Mouse (Mus musculus) limb, embryonic 13.5 days (tissue): ENCODE measurements around the gene Pde10a. TPM values are rescaled to one million over a fixed set of nuclear protein-coding genes. Genes with fewer than 3 reads are reported as not detected.

Source experiments
- ATAC-seq: fragments of 200-750 bp; cut with Nextera tagmentation; 2 replicates; pipeline ENCODE4 v1.8.0; 2017; ENCODE audit warnings: low read depth, moderate number of reproducible peaks, moderate TSS enrichment; ENCODE audit not compliant: low FRiP score
- H3K27ac ChIP-seq: fragments of 300-500 bp; sonication (generic); 2 replicates; pipeline ENCODE4 v1.5.1; 2015; ENCODE audit warnings: inconsistent platforms, mild to moderate bottlenecking, moderate library complexity
- H3K27me3 ChIP-seq: fragments of 300-500 bp; sonication (generic); 2 replicates; pipeline ENCODE4 v1.6.1; 2015; ENCODE audit warnings: mild to moderate bottlenecking, inconsistent platforms
- H3K36me3 ChIP-seq: fragments of 300-500 bp; sonication (generic); 2 replicates; pipeline ENCODE4 v1.6.1; 2015; ENCODE audit warnings: inconsistent platforms, mild to moderate bottlenecking, moderate library complexity
- H3K4me1 ChIP-seq: fragments of 300-500 bp; sonication (generic); 2 replicates; pipeline ENCODE4 v1.6.1; 2015; ENCODE audit warnings: inconsistent platforms
- H3K4me2 ChIP-seq: fragments of 300-500 bp; sonication (generic); replicated peaks from 2 replicates; pipeline ENCODE4 v1.6.1; 2015; ENCODE audit warnings: inconsistent platforms, mild to moderate bottlenecking, moderate library complexity
- H3K4me3 ChIP-seq: fragments of 300-500 bp; sonication (generic); 2 replicates; pipeline ENCODE4 v1.5.1; 2015; ENCODE audit warnings: moderate library complexity, mild to moderate bottlenecking, inconsistent platforms
- H3K9ac ChIP-seq: fragments of 300-500 bp; sonication (generic); 2 replicates; pipeline ENCODE4 v1.6.1; 2015; ENCODE audit warnings: mild to moderate bottlenecking, inconsistent platforms
- H3K9me3 ChIP-seq: fragments of 300-500 bp; sonication (generic); 2 replicates; pipeline ENCODE4 v1.6.1; 2016; ENCODE audit warnings: inconsistent platforms
- WGBS: fragments of 180-500 bp; shearing (Covaris S2); methylation state at CpG from one replicate; pipeline ENCODE4 v1.1.7; 2015; 5-methylcytosine and 5-hydroxymethylcytosine counted together
- polyA plus RNA-seq: library from polyadenylated mRNA; unstranded; fragments of >200 nt; fragmentation: Nextera tagmentation; extraction: Ambion mirVana; gene quantifications from 2 replicates; pipeline ENCODE4 v1.2.1, GENCODE M21; 2015

Pde10a gene
- polyA plus RNA-seq, 1 experiment from 2014 or later: 2.4 TPM

DNA sequence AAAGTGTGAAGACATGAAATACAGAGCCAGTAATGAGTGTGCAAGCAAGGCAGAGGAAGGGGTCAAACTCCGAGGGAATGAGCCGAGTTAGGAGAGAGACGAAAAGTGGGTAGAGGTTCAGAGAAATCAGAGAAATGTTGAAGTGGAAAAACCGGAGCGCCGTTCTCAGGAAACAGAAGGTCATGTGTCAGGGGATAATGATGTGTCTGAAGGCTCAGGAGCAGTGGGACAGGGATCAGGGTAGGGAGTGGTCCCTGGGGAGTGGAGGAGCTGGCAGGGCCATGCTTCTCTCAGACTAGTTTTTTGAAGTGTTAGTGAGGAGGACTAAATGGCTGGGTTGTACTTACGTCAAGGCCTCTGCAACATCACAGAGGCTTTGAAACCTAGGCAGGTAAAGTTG is 345.7 kb downstream of the Pde10a start:
- Histone ChIP-seq H3K4me2 (no peak overlapping the region), H3K4me3 (no peak overlapping the region), H3K9me3 (no peaks in the 10 kb centered on the region), H3K27ac (no peak overlapping the region), H3K27me3 (no peaks in the 10 kb centered on the region), H3K36me3 (no peaks in the 10 kb centered on the region), H3K9ac (no peak overlapping the region), H3K4me1 (peaks cover 16% of the 10 kb centered on the region)
- 52% methylated on average over 7 of the region's 7 CpGs for WGBS
- no peak for ATAC-seq

DNA sequence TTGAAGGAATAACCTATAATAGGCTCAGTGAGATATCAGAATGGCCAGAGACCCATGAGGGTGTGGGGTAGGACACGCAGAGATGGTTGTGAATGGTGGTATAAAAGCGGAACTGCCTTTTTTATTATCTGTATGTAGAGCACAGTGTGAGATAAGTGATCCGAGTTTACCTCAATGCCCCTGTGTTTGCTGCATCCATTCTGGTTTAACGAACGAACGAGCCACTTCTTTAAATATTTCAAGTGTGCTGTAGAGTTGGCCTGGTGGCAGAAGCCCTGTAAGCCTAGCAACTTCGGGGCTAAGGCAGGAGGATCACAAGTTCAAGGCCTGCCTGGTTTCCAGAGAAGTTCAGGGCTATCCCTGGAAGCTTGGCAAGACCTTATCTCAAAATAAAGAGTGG is 346.2 kb downstream of the Pde10a start:
- Histone ChIP-seq H3K4me3 (no peak overlapping the region), H3K36me3 (no peaks in the 10 kb centered on the region), H3K9me3 (no peaks in the 10 kb centered on the region), H3K4me2 (no peak overlapping the region), H3K4me1 (peaks cover 16% of the 10 kb centered on the region), H3K27me3 (no peaks in the 10 kb centered on the region), H3K9ac (no peak overlapping the region), H3K27ac (no peak overlapping the region)
- 87% methylated on average over 7 of the region's 7 CpGs for WGBS
- ATAC-seq: no peak

DNA sequence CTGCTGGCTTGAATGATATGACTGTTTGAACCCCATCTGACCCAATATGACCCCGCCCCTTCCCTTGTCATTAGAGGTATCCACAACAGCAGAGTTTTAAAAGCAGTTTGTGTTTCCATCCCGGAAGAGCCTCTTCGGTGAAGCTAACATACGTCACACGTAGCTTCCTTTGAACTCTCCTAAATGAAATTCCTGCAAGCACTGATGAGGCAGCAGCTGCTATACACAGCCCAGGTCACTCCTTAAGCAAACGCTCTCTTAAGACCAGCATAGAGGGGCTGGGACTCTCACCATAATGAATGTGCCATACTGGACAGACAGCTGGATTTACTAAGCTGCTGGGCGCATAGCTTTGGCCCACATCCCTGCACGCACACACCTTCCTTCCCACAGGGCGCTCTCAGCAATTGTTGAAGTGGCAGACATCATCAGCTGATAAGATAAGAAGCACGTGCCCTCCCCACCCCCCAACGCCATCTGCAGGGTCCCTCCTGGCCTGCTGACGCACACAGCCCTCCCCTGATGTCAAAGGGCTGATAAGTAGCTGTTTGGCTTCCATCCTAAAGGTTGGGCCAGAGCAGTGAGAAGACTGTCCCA is 346.9 kb downstream of the Pde10a start:
- H3K4me2 ChIP-seq: peak overlapping the region; percentile 28
- no peaks in the 10 kb centered on the region for H3K36me3 ChIP-seq
- no peak overlapping the region for H3K27ac ChIP-seq
- WGBS: 28% methylated on average over 12 of the region's 12 CpGs
- peak; percentile 59; the same call in 1 of the 2 replicates for ATAC-seq
- no peaks in the 10 kb centered on the region for H3K9me3 ChIP-seq
- H3K9ac ChIP-seq: no peak overlapping the region
- H3K4me3 ChIP-seq: no peak overlapping the region
- H3K4me1 ChIP-seq: peaks cover 16% of the 10 kb centered on the region
- H3K27me3 ChIP-seq: no peaks in the 10 kb centered on the region

DNA sequence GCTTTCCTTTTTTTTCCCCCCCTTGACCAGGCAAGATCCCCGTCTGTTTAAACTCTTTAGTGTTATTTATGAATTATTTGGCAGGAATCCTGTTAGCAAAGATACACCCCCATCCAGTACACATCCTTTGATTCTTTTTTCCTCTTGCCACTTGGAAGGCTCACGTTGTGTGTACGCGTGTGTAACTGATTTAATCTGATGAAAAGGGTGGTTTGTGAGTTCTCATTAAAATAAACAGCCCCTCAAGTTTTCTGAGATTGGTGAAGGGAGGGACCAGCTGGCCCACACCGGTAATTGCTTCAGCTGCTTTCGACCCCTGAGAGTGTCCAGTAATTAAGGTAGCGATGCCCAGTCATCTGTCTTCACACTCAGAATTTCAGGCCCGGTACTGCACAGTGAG is 347.4 kb downstream of the Pde10a start:
- Histone ChIP-seq H3K9ac (no peak overlapping the region), H3K4me1 (peaks cover 13% of the 10 kb centered on the region), H3K36me3 (no peaks in the 10 kb centered on the region), H3K4me2 (no peak overlapping the region; the same call in 1 of the 2 replicates), H3K9me3 (no peaks in the 10 kb centered on the region), H3K27ac (no peak overlapping the region), H3K4me3 (no peak overlapping the region), H3K27me3 (no peaks in the 10 kb centered on the region)
- no peak for ATAC-seq
- 32% methylated on average over 8 of the region's 8 CpGs for WGBS

DNA sequence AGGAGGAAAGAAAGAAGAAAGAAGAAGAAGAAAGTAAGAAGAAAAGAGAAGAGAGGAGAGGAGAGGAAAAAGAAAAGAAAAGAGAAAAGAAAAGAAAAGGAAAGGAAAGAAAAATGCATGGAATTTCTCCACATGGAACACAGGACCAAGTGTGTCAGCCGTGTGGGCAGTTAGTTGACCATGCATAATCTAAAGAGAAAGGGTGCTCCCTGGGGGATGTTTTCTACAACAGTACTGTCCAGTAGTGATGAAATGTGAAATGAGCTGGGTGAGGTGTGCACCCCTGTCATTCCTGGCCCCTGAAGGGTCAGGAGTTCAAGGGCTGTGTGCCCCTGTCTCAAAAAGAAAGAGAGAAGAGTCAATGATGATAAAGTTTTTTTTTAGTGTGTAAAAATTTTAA is 352.9 kb downstream of the Pde10a start:
- H3K36me3 ChIP-seq: no peaks in the 10 kb centered on the region
- no peaks in the 10 kb centered on the region for H3K4me1 ChIP-seq
- no peak overlapping the region for H3K27ac ChIP-seq
- ATAC-seq: no peak
- no peaks in the 10 kb centered on the region for H3K9me3 ChIP-seq
- H3K9ac ChIP-seq: no peak overlapping the region
- no peak overlapping the region for H3K4me2 ChIP-seq
- H3K27me3 ChIP-seq: no peaks in the 10 kb centered on the region
- no peak overlapping the region for H3K4me3 ChIP-seq
- WGBS: 96% methylated on average over 1 of the region's 1 CpGs

DNA sequence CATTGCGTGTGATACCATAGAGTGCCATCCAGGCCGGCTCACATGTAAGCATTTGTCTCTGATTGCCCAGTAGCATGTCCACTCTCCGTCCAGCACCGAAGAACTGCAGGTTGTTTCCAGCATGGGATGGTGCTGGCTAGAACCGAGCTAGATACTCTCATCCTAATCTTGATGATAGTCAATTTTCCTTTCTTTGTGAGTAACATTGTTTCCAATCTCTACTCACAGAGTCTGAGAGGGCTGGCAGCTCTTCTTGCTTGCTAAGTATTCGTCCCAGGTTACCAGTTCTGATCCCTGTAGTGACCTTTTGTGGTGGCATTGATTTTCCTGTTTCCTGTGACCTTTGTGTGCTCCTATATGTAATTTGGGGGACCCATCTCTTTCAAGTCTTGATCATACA is 356.5 kb downstream of the Pde10a start:
- no peak overlapping the region for H3K4me2 ChIP-seq
- H3K9me3 ChIP-seq: no peaks in the 10 kb centered on the region
- no peaks in the 10 kb centered on the region for H3K4me1 ChIP-seq
- no peaks in the 10 kb centered on the region for H3K36me3 ChIP-seq
- H3K9ac ChIP-seq: no peak overlapping the region
- H3K4me3 ChIP-seq: no peak overlapping the region
- ATAC-seq: no peak
- WGBS: 85% methylated on average over 6 of the region's 6 CpGs
- H3K27me3 ChIP-seq: no peaks in the 10 kb centered on the region
- no peak overlapping the region for H3K27ac ChIP-seq

DNA sequence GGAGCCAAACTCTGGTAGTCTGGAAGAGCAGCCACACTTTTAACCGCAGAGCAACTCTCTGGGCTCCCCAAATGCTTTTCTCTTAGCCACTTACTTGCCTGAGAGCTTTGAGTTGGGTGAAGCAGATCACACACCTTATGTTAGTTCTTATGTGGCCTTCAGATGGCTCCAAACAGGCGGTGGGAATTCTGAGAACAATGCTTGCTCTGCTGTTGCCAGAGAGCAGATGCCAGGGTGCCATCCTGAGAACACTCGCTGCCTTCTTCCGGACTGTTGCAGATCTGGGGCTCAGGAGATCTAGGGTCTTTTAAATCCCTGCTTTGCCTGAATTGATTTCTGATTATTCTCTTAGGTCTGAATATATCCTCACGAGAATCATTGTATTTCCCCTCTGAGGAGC is 359.5 kb downstream of the Pde10a start:
- Histone ChIP-seq H3K4me1 (peaks cover 7% of the 10 kb centered on the region; the same call in 1 of the 2 replicates), H3K27me3 (no peaks in the 10 kb centered on the region), H3K9ac (no peak overlapping the region), H3K4me2 (no peak overlapping the region), H3K36me3 (no peaks in the 10 kb centered on the region), H3K4me3 (no peak overlapping the region), H3K9me3 (no peaks in the 10 kb centered on the region), H3K27ac (no peak overlapping the region)
- WGBS: 79% methylated on average over 5 of the region's 5 CpGs
- no peak for ATAC-seq

DNA sequence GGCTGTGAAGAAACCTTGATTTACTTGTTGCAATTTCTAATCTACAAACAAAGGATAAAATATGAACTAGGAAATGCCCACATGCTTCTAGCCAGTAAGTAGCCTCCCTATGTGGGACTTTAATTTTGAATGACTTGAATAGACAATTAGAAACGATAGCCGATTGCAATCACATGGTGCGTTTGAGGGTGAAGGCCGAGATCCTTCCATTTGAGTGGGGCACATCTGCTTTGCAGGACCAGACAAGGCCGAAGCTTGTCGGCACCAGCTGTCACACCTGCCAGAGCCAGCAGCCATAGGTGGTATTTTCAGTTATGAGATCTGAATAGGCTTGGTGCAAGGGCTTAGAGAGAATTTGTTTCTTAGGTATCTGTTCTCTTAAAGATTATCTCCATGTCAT is 360.7 kb downstream of the Pde10a start:
- no peak overlapping the region for H3K9ac ChIP-seq
- ATAC-seq: no peak
- no peaks in the 10 kb centered on the region for H3K27me3 ChIP-seq

DNA sequence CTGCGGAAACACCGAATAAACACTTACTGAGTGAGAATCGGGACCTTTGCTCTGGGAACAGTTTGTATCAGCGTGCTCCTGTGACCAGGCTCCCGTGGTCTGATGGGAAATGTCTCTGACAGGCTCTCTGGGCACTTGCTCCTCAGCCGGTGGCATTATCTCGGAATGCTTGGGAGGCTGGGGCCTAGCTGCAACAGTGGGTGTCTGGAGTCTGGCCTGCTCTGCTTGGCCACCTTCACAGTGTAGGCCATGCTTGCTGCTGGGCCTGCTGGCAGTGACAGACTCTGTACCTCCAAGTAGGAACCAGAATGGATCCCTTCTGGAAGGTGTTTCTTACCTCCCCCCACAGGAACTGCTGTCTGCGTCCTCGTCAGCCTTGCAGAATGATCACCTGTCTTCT is 362.9 kb downstream of the Pde10a start:
- Histone ChIP-seq H3K9me3 (no peaks in the 10 kb centered on the region), H3K4me3 (no peak overlapping the region), H3K27ac (no peak overlapping the region), H3K4me1 (peaks cover 17% of the 10 kb centered on the region), H3K4me2 (no peak overlapping the region), H3K27me3 (no peaks in the 10 kb centered on the region), H3K36me3 (no peaks in the 10 kb centered on the region), H3K9ac (no peak overlapping the region)
- no peak for ATAC-seq
- WGBS: 60% methylated on average over 9 of the region's 9 CpGs

More for the DNA sequence above, 360.7 kb downstream of the Pde10a start:
- Histone ChIP-seq H3K4me3 (no peak overlapping the region), H3K27ac (no peak overlapping the region), H3K36me3 (no peaks in the 10 kb centered on the region), H3K4me1 (peaks cover 7% of the 10 kb centered on the region; the same call in 1 of the 2 replicates), H3K9me3 (no peaks in the 10 kb centered on the region), H3K4me2 (no peak overlapping the region)
- WGBS: 78% methylated on average over 6 of the region's 6 CpGs

DNA sequence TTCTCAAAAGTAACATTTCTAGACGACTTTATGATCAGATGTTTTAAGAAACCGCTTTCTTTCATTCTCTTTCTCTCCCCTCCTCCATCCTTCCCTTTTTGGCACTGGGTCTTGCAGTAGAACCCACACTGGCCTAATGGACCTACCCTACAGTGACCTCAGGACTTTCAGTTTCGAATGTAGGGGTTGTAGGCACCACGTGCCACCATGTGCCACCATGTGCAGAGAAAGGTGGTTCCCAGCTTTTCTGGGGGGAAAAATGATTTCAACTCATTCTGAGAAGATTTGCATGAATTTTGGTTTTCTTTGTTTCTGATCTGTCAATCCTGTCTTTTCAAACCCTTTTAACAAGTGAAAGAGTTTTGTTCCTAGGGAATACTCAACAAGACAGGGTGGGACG is 363.5 kb downstream of the Pde10a start:
- H3K4me3 ChIP-seq: no peak overlapping the region
- H3K9me3 ChIP-seq: no peaks in the 10 kb centered on the region
- H3K27me3 ChIP-seq: no peaks in the 10 kb centered on the region
- no peak overlapping the region for H3K9ac ChIP-seq
- WGBS: 84% methylated on average over 5 of the region's 5 CpGs
- ATAC-seq: no peak
- H3K36me3 ChIP-seq: no peaks in the 10 kb centered on the region
- H3K27ac ChIP-seq: no peak overlapping the region
- no peak overlapping the region for H3K4me2 ChIP-seq
- H3K4me1 ChIP-seq: peaks cover 22% of the 10 kb centered on the region

DNA sequence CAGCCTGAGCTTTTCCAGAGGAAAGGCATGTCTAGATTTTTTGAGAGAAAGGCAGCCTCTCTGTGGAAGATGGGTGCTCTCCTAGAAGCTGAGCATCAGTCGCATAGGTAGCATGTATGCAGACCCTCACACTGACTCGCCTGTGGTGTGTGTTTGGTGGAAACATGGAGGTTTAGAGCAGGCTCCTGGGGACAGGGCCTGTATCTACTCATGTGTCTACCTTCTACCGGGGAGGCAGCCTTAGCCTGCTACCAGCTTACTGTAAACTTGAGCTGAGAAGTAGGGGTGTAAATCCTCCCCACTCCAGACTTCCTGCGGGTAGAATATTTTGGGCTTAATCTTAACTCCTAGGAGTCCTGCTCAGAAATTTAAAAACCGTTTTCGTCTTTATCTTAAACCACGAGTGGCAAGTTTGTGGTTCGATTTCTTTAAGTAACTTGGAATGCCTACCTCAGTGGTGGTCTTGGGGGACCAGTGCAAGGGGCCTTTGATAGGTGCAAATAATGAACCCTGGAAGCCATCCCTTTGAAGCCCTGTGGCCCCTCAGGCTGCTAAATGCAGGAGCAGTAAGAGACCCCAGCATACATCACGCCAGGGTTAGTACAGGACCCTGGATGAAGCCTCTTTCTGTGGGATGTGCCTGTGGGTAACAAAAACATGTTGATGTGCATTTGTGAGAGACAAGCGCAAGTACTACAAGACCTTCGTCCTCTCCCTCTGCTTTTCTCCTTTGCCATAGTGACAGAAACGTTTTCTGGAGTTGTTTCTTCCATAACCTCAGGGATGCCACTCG is 367.2 kb downstream of the Pde10a start:
- ATAC-seq: no peak
- H3K9me3 ChIP-seq: no peaks in the 10 kb centered on the region
- peaks cover 30% of the 10 kb centered on the region for H3K4me1 ChIP-seq
- no peak overlapping the region for H3K4me3 ChIP-seq
- H3K36me3 ChIP-seq: no peaks in the 10 kb centered on the region
- H3K27me3 ChIP-seq: no peaks in the 10 kb centered on the region
- no peak overlapping the region for H3K9ac ChIP-seq
- WGBS: 67% methylated on average over 13 of the region's 13 CpGs
- H3K4me2 ChIP-seq: no peak overlapping the region
- no peak overlapping the region for H3K27ac ChIP-seq

DNA sequence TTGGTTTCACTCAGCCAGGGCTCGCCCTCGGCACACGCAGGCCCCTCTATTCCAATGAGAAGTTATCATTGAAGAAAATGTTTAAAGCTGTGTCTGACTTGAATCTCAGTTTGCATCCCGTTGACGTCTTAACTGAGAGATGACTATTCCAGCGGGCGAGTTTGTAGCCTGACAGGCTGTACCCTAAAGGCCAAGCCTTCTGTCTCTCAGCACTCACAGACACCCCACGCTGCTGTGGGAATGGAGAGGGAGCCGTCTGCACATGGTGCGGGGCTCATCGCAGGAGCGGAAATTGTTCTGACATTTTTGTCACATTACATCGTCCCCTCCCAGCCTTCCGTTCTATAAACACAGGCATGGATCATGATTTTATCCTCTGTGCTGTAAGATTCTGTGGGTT is 370.8 kb downstream of the Pde10a start:
- H3K9me3 ChIP-seq: no peaks in the 10 kb centered on the region
- no peak overlapping the region for H3K9ac ChIP-seq
- no peak overlapping the region for H3K4me2 ChIP-seq
- peaks cover 24% of the 10 kb centered on the region for H3K4me1 ChIP-seq
- no peak for ATAC-seq
- H3K36me3 ChIP-seq: no peaks in the 10 kb centered on the region
- H3K27me3 ChIP-seq: no peaks in the 10 kb centered on the region
- no peak overlapping the region for H3K4me3 ChIP-seq
- WGBS: 72% methylated on average over 14 of the region's 14 CpGs
- no peak overlapping the region for H3K27ac ChIP-seq

DNA sequence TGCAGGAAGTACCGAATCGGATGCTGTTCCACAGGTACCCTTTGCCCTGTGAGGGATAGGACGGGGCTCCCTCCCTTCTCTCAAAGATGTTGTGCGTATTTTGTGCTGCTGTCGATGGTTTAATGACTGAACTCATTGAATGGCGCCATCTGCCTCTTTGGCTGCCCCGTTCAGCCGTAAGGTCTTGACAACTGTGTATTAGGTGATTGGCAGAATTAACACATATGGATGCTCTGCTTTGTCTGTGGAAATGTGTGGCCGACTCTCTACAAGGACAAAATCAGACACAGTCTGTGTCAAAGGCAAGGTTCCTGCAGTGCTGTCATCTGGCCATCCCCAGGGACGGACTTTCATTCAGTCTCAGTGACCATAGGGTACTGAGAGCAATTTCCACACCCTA is 372.6 kb downstream of the Pde10a start:
- no peak for ATAC-seq
- peaks cover 17% of the 10 kb centered on the region for H3K4me1 ChIP-seq
- no peaks in the 10 kb centered on the region for H3K9me3 ChIP-seq
- no peak overlapping the region for H3K4me2 ChIP-seq
- H3K4me3 ChIP-seq: no peak overlapping the region
- WGBS: 86% methylated on average over 10 of the region's 10 CpGs
- no peak overlapping the region for H3K27ac ChIP-seq
- no peaks in the 10 kb centered on the region for H3K27me3 ChIP-seq
- no peaks in the 10 kb centered on the region for H3K36me3 ChIP-seq
- no peak overlapping the region for H3K9ac ChIP-seq
